Mouse (Mus musculus) small intestine, adult 2 months (tissue): Measurements from ENCODE around the gene Qrfpr. TPM values are rescaled to one million over a fixed set of nuclear protein-coding genes. Genes with fewer than 3 reads are reported as not detected.

Experiments used
- H3K27ac ChIP-seq: fragments of 200-500 bp; 2 replicates; pipeline ENCODE4 v1.5.1; 2012; ENCODE audit warnings: low read depth, low read length, control low read depth, inconsistent platforms; ENCODE audit not compliant: insufficient read depth
- H3K27me3 ChIP-seq: fragments of 200-500 bp; 2 replicates; pipeline ENCODE4 v1.6.1; 2012; ENCODE audit warnings: mild to moderate bottlenecking, moderate library complexity, low read length, inconsistent platforms; ENCODE audit not compliant: control insufficient read depth, insufficient read depth
- H3K36me3 ChIP-seq: fragments of 200-500 bp; 2 replicates; pipeline ENCODE4 v1.6.1; 2012; ENCODE audit warnings: mild to moderate bottlenecking, low read length, control low read depth, inconsistent platforms; ENCODE audit not compliant: control insufficient read depth, insufficient read depth
- H3K4me1 ChIP-seq: fragments of 200-500 bp; 2 replicates; pipeline ENCODE4 v1.6.1; 2012; ENCODE audit warnings: low read length, inconsistent platforms, mixed read lengths; ENCODE audit not compliant: control insufficient read depth, insufficient read depth, insufficient read length
- H3K4me3 ChIP-seq: fragments of 200-500 bp; 2 replicates; pipeline ENCODE4 v1.5.1; 2012; ENCODE audit warnings: low read depth, mild to moderate bottlenecking, control low read depth, inconsistent platforms, low read length, moderate library complexity
- CTCF ChIP-seq: fragments of 200-500 bp; IDR thresholded peaks from 2 replicates; pipeline ENCODE4 v1.5.1; 2012; ENCODE audit warnings: low read depth, mild to moderate bottlenecking, control low read depth, inconsistent platforms, low read length, moderate library complexity, mixed read lengths; ENCODE audit not compliant: insufficient replicate concordance, insufficient read length; ENCODE audit errors: extremely low read depth
- POLR2A ChIP-seq: fragments of 200-500 bp; IDR thresholded peaks from 2 replicates; pipeline ENCODE4 v1.6.1; 2012; ENCODE audit warnings: low read depth, mild to moderate bottlenecking, control low read depth, inconsistent platforms, low read length, moderate library complexity
- WGBS: fragments of 180-500 bp; shearing (Covaris S2); methylation state at CpG from one replicate; pipeline ENCODE4 v1.1.7; 2018; 5-methylcytosine and 5-hydroxymethylcytosine counted together
- polyA plus RNA-seq: library from polyadenylated mRNA; depleted of rRNA; stranded (reverse); fragments of >200 nt; gene quantifications from 2 replicates; pipeline ENCODE4 v1.2.3, GENCODE M21; 2012; rRNA removed

Qrfpr gene
- polyA plus RNA-seq = not detected in 2 replicates

- H3K27me3 ChIP-seq = peaks cover 3% of the 10 kb centered on the region; the same call in 1 of the 2 replicates
- TF ChIP-seq POLR2A = no peak
- TF ChIP-seq CTCF = no peak
- 10% methylated on average over 39 of the region's 39 CpGs for WGBS
- H3K27ac ChIP-seq = no peak within 1 kb of the TSS
- H3K36me3 ChIP-seq = no peaks in the 10 kb centered on the region
- H3K4me1 ChIP-seq = no peaks in the 10 kb centered on the region
- H3K4me3 ChIP-seq = no peak within 1 kb of the TSS
These were observed at the start of gene Qrfpr for GRCm38 (mm10) chr3:36221743-36222682. Qrfpr (minus strand) TSS chr3:36222313.

- TF ChIP-seq CTCF (no peak), POLR2A (no peak)
- WGBS = 89% methylated on average over 11 of the region's 11 CpGs
- no peaks in the 10 kb centered on the region for H3K27me3 ChIP-seq
- no peak overlapping the region for H3K27ac ChIP-seq
- no peaks in the 10 kb centered on the region for H3K36me3 ChIP-seq
- H3K4me3 ChIP-seq = no peak overlapping the region
- H3K4me1 ChIP-seq = no peaks in the 10 kb centered on the region
These were observed 41.8 kb upstream of the Qrfpr start for GRCm38 (mm10) chr3:36263873-36264272.

GRCm38 (mm10) chr3:36263265-36263664 is 41.2 kb upstream of the Qrfpr start:
- 62% methylated on average over 4 of the region's 4 CpGs for WGBS
- no peak overlapping the region for H3K4me3 ChIP-seq
- no peaks in the 10 kb centered on the region for H3K27me3 ChIP-seq
- H3K27ac ChIP-seq = no peak overlapping the region
- no peaks in the 10 kb centered on the region for H3K36me3 ChIP-seq
- no peak for TF ChIP-seq CTCF
- no peak for TF ChIP-seq POLR2A
- H3K4me1 ChIP-seq = no peaks in the 10 kb centered on the region

- TF ChIP-seq CTCF (no peak), POLR2A (no peak)
- no peaks in the 10 kb centered on the region for H3K4me1 ChIP-seq
- H3K27ac ChIP-seq = no peak overlapping the region
- H3K4me3 ChIP-seq = no peak overlapping the region
- no peaks in the 10 kb centered on the region for H3K27me3 ChIP-seq
- no peaks in the 10 kb centered on the region for H3K36me3 ChIP-seq
- 63% methylated on average over 5 of the region's 5 CpGs for WGBS
These were observed 28.5 kb upstream of the Qrfpr start for GRCm38 (mm10) chr3:36250585-36250984.

- no peak overlapping the region for H3K27ac ChIP-seq
- TF ChIP-seq CTCF (no peak), POLR2A (no peak)
- no peak overlapping the region for H3K4me3 ChIP-seq
- no peaks in the 10 kb centered on the region for H3K27me3 ChIP-seq
- 78% methylated on average over 2 of the region's 2 CpGs for WGBS
- no peaks in the 10 kb centered on the region for H3K4me1 ChIP-seq
- H3K36me3 ChIP-seq = no peaks in the 10 kb centered on the region
These were observed 26.3 kb upstream of the Qrfpr start for GRCm38 (mm10) chr3:36248446-36248845.

- Histone ChIP-seq H3K27ac (no peak overlapping the region), H3K27me3 (no peaks in the 10 kb centered on the region; the same call in 1 of the 2 replicates), H3K4me1 (no peaks in the 10 kb centered on the region), H3K36me3 (no peaks in the 10 kb centered on the region), H3K4me3 (no peak overlapping the region)
- no peak for TF ChIP-seq POLR2A
- no peak for TF ChIP-seq CTCF
- 51% methylated on average over 2 of the region's 2 CpGs for WGBS
These were observed 7.8 kb upstream of the Qrfpr start for GRCm38 (mm10) chr3:36229941-36230340.

GRCm38 (mm10) chr3:36227246-36227645 is 5.1 kb upstream of the Qrfpr start:
- WGBS = 87% methylated on average over 1 of the region's 1 CpGs
- TF ChIP-seq CTCF (no peak), POLR2A (no peak)
- no peaks in the 10 kb centered on the region for H3K4me1 ChIP-seq

More at GRCm38 (mm10) chr3:36227246-36227645, 5.1 kb upstream of the Qrfpr start:
- no peak overlapping the region for H3K27ac ChIP-seq
- H3K36me3 ChIP-seq = no peaks in the 10 kb centered on the region
- no peak overlapping the region for H3K4me3 ChIP-seq
- H3K27me3 ChIP-seq = peaks cover under 1% of the 10 kb centered on the region; the same call in 1 of the 2 replicates
